Mouse (Mus musculus): ENCODE data around the gene Marc1. TPM values are rescaled to one million over a fixed set of nuclear protein-coding genes. Genes with fewer than 3 reads are reported as not detected.
A peak's percentile ranks its signal among the peaks of the same experiment; 100 is the strongest.

Marc1 gene
- polyA plus RNA-seq, 1 experiment from 2014 or later = not detected

DNA sequence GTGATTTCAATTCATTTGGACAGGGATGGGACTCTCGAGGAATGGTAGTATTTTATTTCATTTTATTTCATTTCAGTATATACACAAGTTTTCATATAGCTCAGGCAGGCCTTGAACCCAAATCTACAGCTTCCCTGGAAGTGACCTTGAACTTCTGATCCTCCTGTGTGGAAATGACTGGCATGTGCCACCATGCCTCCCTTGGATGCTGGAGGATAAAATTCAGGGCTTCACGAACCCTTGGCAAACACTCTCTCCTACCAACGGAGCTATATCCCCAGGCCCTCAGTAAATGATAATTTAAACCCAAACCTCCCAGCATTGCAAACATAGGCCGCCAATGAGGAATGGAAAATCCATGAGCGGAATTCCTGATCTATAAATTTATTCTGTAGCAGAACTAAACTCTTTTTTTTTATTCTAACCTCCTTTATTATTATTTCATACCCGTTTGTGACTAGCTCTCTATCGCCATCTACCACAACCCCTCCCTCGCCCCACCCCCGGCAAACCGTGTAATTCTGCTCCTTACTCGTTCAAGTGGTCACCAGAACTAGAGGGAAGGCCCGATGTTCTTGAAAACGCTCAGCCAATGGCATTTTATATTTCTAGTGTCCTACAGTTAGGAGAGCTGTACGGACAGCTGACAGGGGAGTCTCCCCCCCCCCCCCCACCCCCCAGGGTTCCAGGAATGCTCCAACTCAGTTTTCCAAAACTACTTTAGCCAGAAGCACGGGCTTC lies 33.4 kb upstream of the Marc1 start:
- WGBS = 20% methylated on average over 15 of the region's 15 CpGs
- Histone ChIP-seq H3K27me3 (peaks cover 13% of the 10 kb centered on the region), H3K4me1 (peaks cover 23% of the 10 kb centered on the region), H3K27ac (no peak overlapping the region), H3K36me3 (no peaks in the 10 kb centered on the region), H3K4me2 (replicated peaks) (peak overlapping the region; percentile 77), H3K9me3 (replicated peaks) (no peaks in the 10 kb centered on the region), H3K4me3 (peak overlapping the region; percentile 74), H3K9ac (peak overlapping the region; percentile 85)
- no peak for ATAC-seq (ENCODE audit: low FRiP score)

DNA sequence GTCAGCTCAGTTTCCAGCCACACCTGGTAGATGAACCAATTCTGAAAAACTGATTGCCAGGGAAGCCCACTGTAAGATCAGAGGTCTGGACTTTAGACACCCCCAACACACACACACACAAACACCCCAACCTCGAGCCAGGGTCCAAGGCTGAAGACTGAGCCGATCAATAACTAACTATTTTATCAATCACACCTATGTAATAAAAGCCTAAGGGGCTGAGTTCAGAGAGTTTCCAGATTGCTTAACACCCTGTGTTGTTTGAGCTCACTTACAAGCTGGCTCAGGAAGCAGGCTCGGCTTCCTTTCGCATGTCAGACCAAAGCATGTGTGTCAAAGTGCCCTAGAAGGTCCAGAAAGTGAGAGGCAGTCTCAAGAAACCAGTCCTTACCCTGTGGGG lies 26.5 kb upstream of the Marc1 start:
- H3K9ac ChIP-seq = no peak overlapping the region
- H3K9me3 ChIP-seq (replicated peaks) = no peaks in the 10 kb centered on the region
- H3K4me2 ChIP-seq (replicated peaks) = no peak overlapping the region
- no peak overlapping the region for H3K27ac ChIP-seq
- 89% methylated on average over 4 of the region's 4 CpGs for WGBS
- H3K4me1 ChIP-seq = peaks cover 5% of the 10 kb centered on the region; the same call in 1 of the 2 replicates
- H3K4me3 ChIP-seq = no peak overlapping the region
- no peaks in the 10 kb centered on the region for H3K27me3 ChIP-seq
- peaks cover 9% of the 10 kb centered on the region; the same call in 1 of the 2 replicates for H3K36me3 ChIP-seq
- no peak for ATAC-seq (ENCODE audit: low FRiP score)

DNA sequence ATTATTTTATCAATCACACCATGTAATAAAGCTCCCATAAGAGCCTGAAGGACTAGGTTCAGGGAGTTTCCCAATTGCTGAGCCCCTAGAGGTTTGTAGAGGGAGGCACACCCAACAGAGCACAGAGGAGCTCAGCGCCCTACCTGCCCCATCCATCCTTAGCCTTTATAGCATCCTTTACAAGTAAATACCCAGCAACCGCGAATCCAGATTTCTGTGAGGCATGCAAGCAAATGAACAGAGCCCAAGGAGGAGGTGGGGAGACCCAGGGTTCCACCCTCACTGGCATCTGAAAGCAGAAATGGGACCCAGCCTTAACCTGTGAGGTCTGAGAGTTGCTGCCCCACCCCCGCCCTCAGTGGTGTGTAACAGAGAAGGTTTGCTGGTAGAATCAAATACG lies 25.2 kb upstream of the Marc1 start:
- 78% methylated on average over 5 of the region's 5 CpGs for WGBS

GRCm38 (mm10) chr1:184833499-184833898 lies 22.4 kb upstream of the Marc1 start:
- Histone ChIP-seq H3K4me1 (no peaks in the 10 kb centered on the region), H3K4me3 (no peak overlapping the region), H3K36me3 (peaks cover 30% of the 10 kb centered on the region), H3K9me3 (replicated peaks) (no peaks in the 10 kb centered on the region), H3K4me2 (replicated peaks) (no peak overlapping the region), H3K27ac (no peak overlapping the region), H3K9ac (no peak overlapping the region), H3K27me3 (no peaks in the 10 kb centered on the region)
- no peak for ATAC-seq (ENCODE audit: low FRiP score)
- 95% methylated on average over 7 of the region's 7 CpGs for WGBS

More for the DNA sequence above, 25.2 kb upstream of the Marc1 start:
- Histone ChIP-seq H3K4me3 (no peak overlapping the region), H3K4me2 (replicated peaks) (no peak overlapping the region), H3K27ac (no peak overlapping the region), H3K9ac (no peak overlapping the region), H3K9me3 (replicated peaks) (no peaks in the 10 kb centered on the region), H3K27me3 (no peaks in the 10 kb centered on the region), H3K4me1 (no peaks in the 10 kb centered on the region), H3K36me3 (peaks cover 19% of the 10 kb centered on the region)
- no peak for ATAC-seq (ENCODE audit: low FRiP score)

DNA sequence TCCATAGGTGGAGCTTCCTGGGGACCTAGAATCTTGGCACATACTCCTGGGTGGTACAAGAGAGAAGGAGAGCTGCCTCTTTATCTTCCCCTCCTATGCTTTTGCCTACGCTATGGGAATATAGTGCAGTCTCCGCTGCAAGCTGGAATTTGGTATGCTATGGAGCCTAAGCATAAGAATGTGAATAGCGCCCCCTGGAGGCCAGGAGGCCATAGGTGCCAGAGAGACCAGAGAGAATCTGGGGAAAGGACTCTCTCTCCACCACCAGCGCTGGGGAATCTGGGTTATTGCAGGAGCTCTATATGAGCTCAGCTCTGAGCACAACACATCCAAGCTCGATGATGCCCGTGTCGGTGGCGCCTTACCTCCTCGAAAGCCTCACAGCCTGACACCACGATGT lies 21.1 kb upstream of the Marc1 start:
- Histone ChIP-seq H3K4me2 (replicated peaks) (no peak overlapping the region), H3K4me3 (no peak overlapping the region), H3K27ac (no peak overlapping the region), H3K4me1 (peaks cover 3% of the 10 kb centered on the region; the same call in 1 of the 2 replicates), H3K36me3 (peaks cover 28% of the 10 kb centered on the region), H3K9me3 (replicated peaks) (no peaks in the 10 kb centered on the region), H3K27me3 (no peaks in the 10 kb centered on the region), H3K9ac (no peak overlapping the region)
- ATAC-seq (ENCODE audit: low FRiP score) = no peak
- WGBS = 84% methylated on average over 10 of the region's 10 CpGs

- H3K27ac ChIP-seq = no peak overlapping the region
- H3K36me3 ChIP-seq = peaks cover 25% of the 10 kb centered on the region
- H3K4me1 ChIP-seq = peaks cover 7% of the 10 kb centered on the region
- WGBS = 84% methylated on average over 8 of the region's 8 CpGs
- H3K9ac ChIP-seq = no peak overlapping the region
- no peaks in the 10 kb centered on the region for H3K9me3 ChIP-seq (replicated peaks)
- H3K27me3 ChIP-seq = no peaks in the 10 kb centered on the region
- no peak overlapping the region for H3K4me2 ChIP-seq (replicated peaks)
- ATAC-seq (ENCODE audit: low FRiP score) = no peak
- H3K4me3 ChIP-seq = no peak overlapping the region
Observed at GRCm38 (mm10) chr1:184829897-184830296, 18.8 kb upstream of the Marc1 start.

DNA sequence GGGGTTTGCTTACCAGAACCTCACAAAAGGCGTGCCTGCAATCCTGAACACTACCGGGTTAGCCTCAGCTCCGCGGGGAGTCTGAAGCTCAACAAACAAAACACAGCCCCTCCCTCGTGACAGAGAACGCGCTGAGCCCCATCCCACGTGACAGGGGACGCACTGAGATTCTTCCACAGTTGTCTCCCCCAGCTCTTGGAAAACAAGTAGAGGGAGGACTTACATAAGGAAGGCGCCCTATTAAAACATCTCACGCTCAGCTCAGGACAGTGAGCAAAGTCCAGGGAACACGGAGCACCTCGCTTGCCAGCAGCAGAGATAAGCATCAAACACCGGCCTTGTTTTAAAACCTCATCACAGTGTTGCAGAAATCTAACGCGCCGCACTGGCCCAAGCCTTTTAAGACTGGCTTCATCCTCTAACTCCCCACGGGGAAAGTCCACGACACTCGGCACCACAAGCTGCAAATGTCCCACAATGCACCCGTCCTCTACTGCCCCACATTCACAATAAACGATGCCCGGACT lies 16.1 kb upstream of the Marc1 start:
- no peak overlapping the region; the same call in 1 of the 2 replicates for H3K27ac ChIP-seq
- H3K27me3 ChIP-seq = no peaks in the 10 kb centered on the region
- no peak overlapping the region for H3K9ac ChIP-seq
- H3K36me3 ChIP-seq = peaks cover 19% of the 10 kb centered on the region
- H3K9me3 ChIP-seq (replicated peaks) = no peaks in the 10 kb centered on the region
- no peak for ATAC-seq (ENCODE audit: low FRiP score)
- 28% methylated on average over 23 of the region's 23 CpGs for WGBS
- peak overlapping the region; percentile 14; the same call in 1 of the 2 replicates for H3K4me3 ChIP-seq
- H3K4me1 ChIP-seq = peaks cover 9% of the 10 kb centered on the region
- H3K4me2 ChIP-seq (replicated peaks) = peak overlapping the region; percentile 39

GRCm38 (mm10) chr1:184825093-184825492 lies 14.0 kb upstream of the Marc1 start:
- 20% methylated on average over 11 of the region's 11 CpGs for WGBS
- no peak for ATAC-seq (ENCODE audit: low FRiP score)
- Histone ChIP-seq H3K4me2 (replicated peaks) (peak overlapping the region; percentile 26; the same call in 1 of the 2 replicates), H3K27me3 (no peaks in the 10 kb centered on the region), H3K4me1 (peaks cover 9% of the 10 kb centered on the region), H3K9ac (no peak overlapping the region), H3K4me3 (no peak overlapping the region), H3K27ac (no peak overlapping the region), H3K9me3 (replicated peaks) (no peaks in the 10 kb centered on the region), H3K36me3 (peaks cover 7% of the 10 kb centered on the region)

DNA sequence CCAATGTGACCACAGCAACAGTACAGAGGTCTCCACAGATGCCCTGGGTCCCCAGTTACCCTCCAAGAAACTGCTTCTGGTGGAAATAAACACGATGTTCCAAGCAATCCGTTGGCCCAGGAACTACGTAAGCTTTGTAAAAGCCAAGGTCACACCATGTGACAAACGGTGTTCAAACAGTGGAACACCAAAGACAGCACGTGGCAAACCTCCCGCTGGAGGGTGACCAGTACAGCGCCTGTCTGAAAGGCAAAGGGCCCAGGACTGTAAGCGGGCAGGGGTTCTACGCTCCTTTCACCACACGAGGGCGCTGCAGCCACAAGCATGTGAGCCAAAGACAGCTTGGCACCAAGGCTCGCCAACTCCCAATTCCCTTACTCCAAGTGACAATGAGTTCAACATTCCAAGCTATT lies 13.3 kb upstream of the Marc1 start:
- Histone ChIP-seq H3K9ac (no peak overlapping the region), H3K27ac (no peak overlapping the region), H3K9me3 (replicated peaks) (no peaks in the 10 kb centered on the region), H3K4me2 (replicated peaks) (peak overlapping the region; percentile 26), H3K4me3 (no peak overlapping the region), H3K27me3 (no peaks in the 10 kb centered on the region), H3K36me3 (peaks cover 9% of the 10 kb centered on the region; the same call in 1 of the 2 replicates), H3K4me1 (peaks cover 9% of the 10 kb centered on the region)
- 5% methylated on average over 12 of the region's 12 CpGs for WGBS
- ATAC-seq (ENCODE audit: low FRiP score) = peak; percentile 85

DNA sequence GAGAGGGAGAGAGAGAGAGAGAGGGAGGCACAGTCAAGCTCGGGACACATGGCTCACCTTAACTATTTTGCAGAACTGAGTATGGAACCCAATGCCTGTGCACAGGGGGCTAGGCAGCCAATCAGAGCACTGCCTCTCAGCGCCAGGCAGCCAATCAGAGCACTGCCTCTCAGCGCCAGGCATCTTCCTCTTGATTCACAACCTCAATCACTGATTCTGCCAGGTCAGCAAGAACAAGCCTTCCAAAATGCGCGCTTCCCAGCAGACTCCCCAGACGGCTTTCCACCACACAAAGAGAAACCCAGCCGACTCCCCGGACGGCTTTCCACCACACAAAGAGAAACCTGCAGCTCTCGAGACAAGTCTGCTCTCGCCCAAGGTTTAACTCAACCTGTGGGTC lies 11.6 kb upstream of the Marc1 start:
- Histone ChIP-seq H3K27me3 (no peaks in the 10 kb centered on the region), H3K4me1 (peaks cover 9% of the 10 kb centered on the region), H3K9me3 (replicated peaks) (no peaks in the 10 kb centered on the region), H3K36me3 (peaks cover 13% of the 10 kb centered on the region; the same call in 1 of the 2 replicates), H3K4me3 (no peak overlapping the region), H3K4me2 (replicated peaks) (peak overlapping the region; percentile 41), H3K9ac (no peak overlapping the region), H3K27ac (no peak overlapping the region)
- WGBS = 9% methylated on average over 11 of the region's 11 CpGs
- no peak for ATAC-seq (ENCODE audit: low FRiP score)

- Histone ChIP-seq H3K36me3 (peaks cover 17% of the 10 kb centered on the region; the same call in 1 of the 2 replicates), H3K27ac (no peak overlapping the region), H3K4me2 (replicated peaks) (no peak overlapping the region), H3K9me3 (replicated peaks) (no peaks in the 10 kb centered on the region), H3K4me3 (no peak overlapping the region), H3K27me3 (no peaks in the 10 kb centered on the region; the same call in 1 of the 2 replicates), H3K4me1 (no peaks in the 10 kb centered on the region), H3K9ac (no peak overlapping the region)
- no peak for ATAC-seq (ENCODE audit: low FRiP score)
- 90% methylated on average over 6 of the region's 6 CpGs for WGBS
Observed at GRCm38 (mm10) chr1:184817768-184818167, 6.7 kb upstream of the Marc1 start.

- 70% methylated on average over 8 of the region's 8 CpGs for WGBS
- Histone ChIP-seq H3K4me3 (no peak overlapping the region), H3K27ac (no peak overlapping the region), H3K4me2 (replicated peaks) (no peak overlapping the region), H3K9me3 (replicated peaks) (no peaks in the 10 kb centered on the region), H3K4me1 (peaks cover 13% of the 10 kb centered on the region), H3K9ac (no peak overlapping the region), H3K36me3 (no peaks in the 10 kb centered on the region), H3K27me3 (peaks cover 30% of the 10 kb centered on the region)
- ATAC-seq (ENCODE audit: low FRiP score) = no peak
Observed at GRCm38 (mm10) chr1:184811716-184812250, 670 bp upstream of the Marc1 start.

Measured in hindbrain, embryonic 12.5 days (tissue).